Mouse (Mus musculus): ENCODE data around the gene Cfap20. TPM values are rescaled to one million over a fixed set of nuclear protein-coding genes. Genes with fewer than 3 reads are reported as not detected.

Gene Cfap20
- polyA plus RNA-seq (2014; fragmentation: Illumina TruSeq; extraction: RNeasy Lipid Tissue Mini Kit (QIAGEN cat#74804); ENCODE audit: low read depth, low replicate concordance) = 33.0 TPM

GRCm38 (mm10) chr8:95434686-95435439 lies at the start of gene Cfap20:
Cfap20 (minus strand) TSS chr8:95434869.

Other genes starting within 250 kb of the Cfap20 start
- gene Kifc3, start 232.1 kb downstream of the Cfap20 start, polyA plus RNA-seq (2014; fragmentation: Illumina TruSeq; extraction: RNeasy Lipid Tissue Mini Kit (QIAGEN cat#74804); ENCODE audit: low read depth, low replicate concordance) = 64.4 TPM
- gene Cngb1, start 128.3 kb downstream of the Cfap20 start, polyA plus RNA-seq (2014; fragmentation: Illumina TruSeq; extraction: RNeasy Lipid Tissue Mini Kit (QIAGEN cat#74804); ENCODE audit: low read depth, low replicate concordance) = 0.16 TPM
- not detected for gene Tepp, start 124.3 kb downstream of the Cfap20 start, polyA plus RNA-seq (2014; fragmentation: Illumina TruSeq; extraction: RNeasy Lipid Tissue Mini Kit (QIAGEN cat#74804); ENCODE audit: low read depth, low replicate concordance)
- gene Zfp319, start 102.9 kb downstream of the Cfap20 start, polyA plus RNA-seq (2014; fragmentation: Illumina TruSeq; extraction: RNeasy Lipid Tissue Mini Kit (QIAGEN cat#74804); ENCODE audit: low read depth, low replicate concordance) = 6.0 TPM
- 12.5 TPM for gene Usb1, start 102.6 kb downstream of the Cfap20 start, polyA plus RNA-seq (2014; fragmentation: Illumina TruSeq; extraction: RNeasy Lipid Tissue Mini Kit (QIAGEN cat#74804); ENCODE audit: low read depth, low replicate concordance)
- gene Mmp15, start 82.6 kb downstream of the Cfap20 start, polyA plus RNA-seq (2014; fragmentation: Illumina TruSeq; extraction: RNeasy Lipid Tissue Mini Kit (QIAGEN cat#74804); ENCODE audit: low read depth, low replicate concordance) = 46.2 TPM
- gene Csnk2a2, start 55.2 kb upstream of the Cfap20 start, polyA plus RNA-seq (2014; fragmentation: Illumina TruSeq; extraction: RNeasy Lipid Tissue Mini Kit (QIAGEN cat#74804); ENCODE audit: low read depth, low replicate concordance) = 26.7 TPM
- not detected for gene Ccdc113, start 99.2 kb upstream of the Cfap20 start, polyA plus RNA-seq (2014; fragmentation: Illumina TruSeq; extraction: RNeasy Lipid Tissue Mini Kit (QIAGEN cat#74804); ENCODE audit: low read depth, low replicate concordance)
- not detected for gene Prss54, start 141.5 kb upstream of the Cfap20 start, polyA plus RNA-seq (2014; fragmentation: Illumina TruSeq; extraction: RNeasy Lipid Tissue Mini Kit (QIAGEN cat#74804); ENCODE audit: low read depth, low replicate concordance)
- 1.4 TPM for gene Gins3, start 198.6 kb upstream of the Cfap20 start, polyA plus RNA-seq (2014; fragmentation: Illumina TruSeq; extraction: RNeasy Lipid Tissue Mini Kit (QIAGEN cat#74804); ENCODE audit: low read depth, low replicate concordance)
- 311 TPM for gene Ndrg4, start 242.1 kb upstream of the Cfap20 start, polyA plus RNA-seq (2014; fragmentation: Illumina TruSeq; extraction: RNeasy Lipid Tissue Mini Kit (QIAGEN cat#74804); ENCODE audit: low read depth, low replicate concordance)

Data from heart, adult 10 weeks (tissue).